ENCODE assay signal across 8 mouse cellular contexts in genomic region chr3:96596228-96596707, GRCm38 (mm10). TPM values are rescaled to one million over a fixed set of nuclear protein-coding genes. Genes with fewer than 3 reads are reported as not detected.
A peak's percentile ranks its signal among the peaks of the same experiment; 100 is the strongest.
DNase-seq lines count a peak whose midpoint lies in the region; ATAC-seq and TF ChIP-seq lines count a peak whose summit lies in the region.

TSS of gene Ankrd34a (plus strand) at chr3:96596636.

- no peaks in the 10 kb centered on the region for H3K36me3 ChIP-seq in hindbrain, postnatal 0 days (ENCODE audit: insufficient read depth, low read length)
- no peaks in the 10 kb centered on the region for H3K36me3 ChIP-seq in midbrain, postnatal 0 days (ENCODE audit: insufficient read depth, low read length)

- under 1% methylated on average over 15 of the region's 23 CpGs for whole genome bisulfite sequencing in hindbrain, postnatal 0 days
- WGBS in midbrain, postnatal 0 days: under 1% methylated on average over 20 of the region's 23 CpGs

- intact Hi-C loops in left cerebral cortex, postnatal 36 days (cut with DNase I): loop anchor here (2.0 to 5.0 kb wide), 3 partner anchors 19 to 334 kb away; partner anchors contain the start of genes Gm16253 and Hist2h4

- ATAC-seq in CD4-positive, CD25-positive, alpha-beta regulatory T cell, adult 4 months: no peak
- ATAC-seq in hindbrain, postnatal 0 days: no peak
- peak; percentile 12 for ATAC-seq in midbrain, postnatal 0 days (ENCODE audit: low FRiP score)

- peak within 1 kb of the TSS; percentile 52 for H3K4me3 ChIP-seq in hindbrain, postnatal 0 days (ENCODE audit: low read length)
- peak within 1 kb of the TSS; percentile 60 for H3K4me3 ChIP-seq in midbrain, postnatal 0 days (ENCODE audit: low read depth, low read length)

- peak within 1 kb of the TSS; percentile 81 for H3K4me2 ChIP-seq in hindbrain, postnatal 0 days (ENCODE audit: low read depth, low read length)
- H3K4me2 ChIP-seq in midbrain, postnatal 0 days (ENCODE audit: low read depth, low read length, poor library complexity, severe bottlenecking): peak within 1 kb of the TSS; percentile 96

- no peaks in the 10 kb centered on the region for H3K27me3 ChIP-seq in hindbrain, postnatal 0 days (ENCODE audit: insufficient read depth, low read length)
- no peaks in the 10 kb centered on the region for H3K27me3 ChIP-seq in midbrain, postnatal 0 days (ENCODE audit: insufficient read depth, low read length)

- TF ChIP-seq CTCF in hindbrain, postnatal 0 days (IDR thresholded peaks at IDR 0.05; ENCODE audit: low read depth): no peak
- no peak for TF ChIP-seq CTCF in midbrain, postnatal 0 days (IDR thresholded peaks at IDR 0.05)

- DNase-seq in CD4-positive, CD25-positive, alpha-beta regulatory T cell, adult 2 months (ENCODE audit: low read depth, low spot score): peak; percentile 49
- peak; percentile 90 to 92 for DNase-seq in cerebellum, adult 18-20 months
- DNase-seq in frontal cortex, postnatal 36 days (ENCODE audit: low spot score in 2 of 2): peak; percentile 83 to 88
- DNase-seq in hindbrain, postnatal 0 days (ENCODE audit: low spot score): peak; percentile 68
- peak; percentile 84 to 87 for DNase-seq in left cerebral cortex, postnatal 36 days (ENCODE audit: low spot score in 2 of 2)
- DNase-seq in midbrain, postnatal 0 days (ENCODE audit: low spot score): peak; percentile 60
- DNase-seq in urinary bladder, postnatal 4 days (ENCODE audit: low spot score in 2 of 2): no peak

- peak within 1 kb of the TSS; percentile 69 for H3K9ac ChIP-seq in hindbrain, postnatal 0 days (replicated peaks; ENCODE audit: low read length)
- peak within 1 kb of the TSS; percentile 81 for H3K9ac ChIP-seq in midbrain, postnatal 0 days (replicated peaks; ENCODE audit: low read length, poor library complexity, severe bottlenecking)

- H3K4me1 ChIP-seq in hindbrain, postnatal 0 days (ENCODE audit: insufficient read depth, low read length): peaks cover 27% of the 10 kb centered on the region
- peaks cover 8% of the 10 kb centered on the region; the same call in 1 of the 2 replicates for H3K4me1 ChIP-seq in midbrain, postnatal 0 days (ENCODE audit: insufficient read depth, low read length)

- H3K27ac ChIP-seq in hindbrain, postnatal 0 days: peak within 1 kb of the TSS; percentile 77
- H3K27ac ChIP-seq in midbrain, postnatal 0 days (ENCODE audit: low read depth, low read length): peak within 1 kb of the TSS; percentile 77

- no peaks in the 10 kb centered on the region for H3K9me3 ChIP-seq in hindbrain, postnatal 0 days (ENCODE audit: low read length)
- no peaks in the 10 kb centered on the region for H3K9me3 ChIP-seq in midbrain, postnatal 0 days (ENCODE audit: low read length)

RNA-seq across cellular contexts. Expression of gene Ankrd34a, which starts in this region (rescaled TPM):
- polyA plus RNA-seq in CD4-positive, CD25-positive, alpha-beta regulatory T cell, adult 4 months (2017; shearing (Covaris generic)): not detected
- total RNA-seq in hindbrain, postnatal 0 days (2014; rRNA removed): 26.4 and 29.6 TPM in 2 replicates
- polyA plus RNA-seq in hindbrain, postnatal 0 days (2015; fragmentation: Nextera tagmentation; extraction: Ambion mirVana): 14.2 and 15.3 TPM in 2 replicates
- total RNA-seq in left cerebral cortex, postnatal 36 days (2021): 10 to 100 TPM; 68.9 to 75.7 TPM
- total RNA-seq in midbrain, postnatal 0 days (2014; rRNA removed): 21.5 and 32.7 TPM in 2 replicates
- polyA plus RNA-seq in midbrain, postnatal 0 days (2015; fragmentation: Nextera tagmentation; extraction: Ambion mirVana): 16.3 and 21.0 TPM in 2 replicates

Comparison
In these comparisons a context has a peak if more than half of its experiments do, and no peak if none do; other contexts are left out.
1. RNA of gene Ankrd34a (polyA plus RNA-seq): 16.3 to 21.0 TPM in midbrain, postnatal 0 days and 14.2 to 15.3 TPM in hindbrain, postnatal 0 days; not detected in CD4-positive, CD25-positive, alpha-beta regulatory T cell, adult 4 months; every median in the first group is over 10 times any median in the second.
2. DNase-seq: peak in CD4-positive, CD25-positive, alpha-beta regulatory T cell, adult 2 months (single experiment), cerebellum, adult 18-20 months (2 of 2), frontal cortex, postnatal 36 days (2 of 2), hindbrain, postnatal 0 days (single experiment), left cerebral cortex, postnatal 36 days (2 of 2) and midbrain, postnatal 0 days (single experiment); none in urinary bladder, postnatal 4 days (0 of 2).